Mouse (Mus musculus) thymus, postnatal 10 days (tissue): ENCODE data around the gene Ccdc65.

Experiments
- DNase-seq, 2 experiments: peaks; one replicate each; pipeline ENCODE4 v3.0.0; 2021; ENCODE audit warnings: low spot score in 2 of 2

Ccdc65 gene

GRCm38 (mm10) chr15:98707766-98708372 lies at the start of gene Ccdc65:
Gene Ccdc65 (plus strand): TSS chr15:98708207.
- DNase-seq = peak; percentile 47 to 70

DNA sequence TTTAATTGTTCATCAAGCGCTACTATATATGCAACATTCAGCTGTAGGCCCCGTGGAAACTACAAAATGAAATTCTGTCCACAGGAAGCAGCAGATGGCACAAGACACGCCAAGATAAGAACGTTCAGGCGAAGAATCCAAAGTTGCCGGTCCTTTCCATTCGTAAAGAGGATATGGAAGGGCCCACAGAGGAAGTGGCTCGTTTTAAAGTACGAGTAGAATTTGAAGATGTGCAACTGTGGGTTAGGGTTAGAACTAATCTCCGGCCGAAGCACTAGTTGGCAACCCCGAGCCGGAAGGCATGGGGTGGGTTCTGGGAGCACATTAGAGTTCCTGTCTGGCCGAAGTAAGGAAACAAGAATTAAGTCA lies 45.8 kb upstream of the Ccdc65 start:
- DNase-seq = no peak

DNA sequence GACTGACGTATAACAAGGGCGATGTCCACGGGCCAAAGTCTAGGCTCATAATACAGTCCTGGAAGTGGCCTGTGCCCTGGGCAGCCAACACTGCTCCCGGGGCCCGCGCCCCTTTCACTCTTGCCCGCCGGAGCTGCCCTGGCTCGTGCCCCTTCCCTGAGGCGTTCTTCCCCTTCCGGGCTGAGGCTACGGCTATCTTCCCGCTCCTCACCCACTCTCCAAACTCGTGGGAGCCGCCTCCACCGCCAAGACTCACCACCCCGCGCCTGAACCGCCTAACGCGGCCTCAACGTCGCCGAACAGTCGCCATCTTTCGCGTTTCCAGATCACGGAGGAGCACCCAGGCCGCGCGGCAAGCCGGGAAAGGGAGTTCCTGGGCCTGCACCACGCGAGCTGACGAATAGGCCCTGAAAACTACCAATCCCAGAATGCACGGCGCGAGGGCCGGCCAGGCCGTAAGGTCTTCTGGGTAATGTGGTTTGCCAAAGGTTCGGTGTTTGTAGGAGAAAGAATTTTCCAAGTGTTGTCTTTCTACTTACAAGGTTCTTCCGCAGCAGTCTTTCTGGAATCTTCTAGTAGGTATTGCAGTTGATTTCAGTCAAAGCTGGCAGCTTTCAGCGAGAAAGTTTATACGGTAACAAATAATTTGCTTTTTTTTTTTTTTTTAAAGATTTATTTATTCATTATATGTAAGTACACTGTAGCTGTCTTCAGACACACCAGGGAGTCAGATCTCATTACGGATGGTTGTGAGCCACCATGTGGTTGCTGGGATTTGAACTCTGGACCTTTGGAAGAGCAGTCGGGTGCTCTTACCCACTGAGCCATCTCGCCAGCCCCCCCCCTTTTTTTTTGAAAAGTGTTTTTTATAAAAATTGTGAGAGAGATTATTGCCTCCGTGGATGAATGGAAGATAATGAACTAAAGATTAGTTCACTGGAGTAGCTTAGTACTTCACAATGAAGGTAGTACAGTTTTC lies 45.2 kb upstream of the Ccdc65 start, which contains the start of gene Ddx23:
Gene Ddx23 (minus strand): TSS at position 328 of the 979 bp plus-strand sequence.
- peak; percentile 91 to 92 for DNase-seq

DNA sequence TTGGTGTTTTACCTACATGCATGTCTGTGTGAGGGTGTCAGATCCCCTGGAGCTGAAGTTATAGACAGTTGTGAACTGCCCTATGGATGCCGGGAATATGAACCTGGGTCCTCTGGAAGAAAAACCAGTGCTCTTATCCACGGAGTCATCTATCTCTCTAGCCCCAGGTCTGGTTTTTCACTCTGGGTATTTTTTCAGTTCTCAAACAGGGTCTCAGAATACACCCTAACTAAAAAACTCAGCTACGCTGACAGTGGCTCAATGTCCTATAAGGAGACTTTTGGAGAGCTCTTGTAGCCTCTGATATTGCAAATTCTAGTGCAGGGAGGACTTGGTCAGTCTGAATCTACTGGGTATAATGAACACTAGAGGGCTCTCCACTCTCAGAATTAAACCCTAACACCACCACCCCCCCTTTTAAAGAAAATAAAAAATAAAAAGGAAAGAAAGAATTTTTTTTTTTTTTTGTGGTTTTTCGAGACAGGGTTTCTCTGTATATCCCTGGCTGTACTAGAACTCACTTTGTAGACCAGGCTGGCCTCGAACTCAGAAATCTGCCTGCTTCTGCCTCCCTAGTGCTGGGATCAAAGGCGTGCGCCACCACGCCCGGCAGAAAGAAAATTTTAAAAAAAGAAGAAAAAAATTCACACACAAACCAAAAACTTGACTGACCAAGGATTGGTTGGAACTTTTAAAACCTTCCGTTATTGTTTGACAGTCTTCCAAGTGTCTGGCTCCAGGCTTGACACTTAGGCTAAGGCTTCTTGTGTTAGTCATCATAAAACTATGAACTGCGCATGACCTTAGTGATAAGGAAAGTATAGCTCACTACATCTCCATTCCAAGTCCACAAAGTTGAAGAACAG lies 43.7 kb upstream of the Ccdc65 start:
- no peak for DNase-seq

- DNase-seq = no peak
Observed at GRCm38 (mm10) chr15:98672592-98672991, 35.4 kb upstream of the Ccdc65 start.

DNA sequence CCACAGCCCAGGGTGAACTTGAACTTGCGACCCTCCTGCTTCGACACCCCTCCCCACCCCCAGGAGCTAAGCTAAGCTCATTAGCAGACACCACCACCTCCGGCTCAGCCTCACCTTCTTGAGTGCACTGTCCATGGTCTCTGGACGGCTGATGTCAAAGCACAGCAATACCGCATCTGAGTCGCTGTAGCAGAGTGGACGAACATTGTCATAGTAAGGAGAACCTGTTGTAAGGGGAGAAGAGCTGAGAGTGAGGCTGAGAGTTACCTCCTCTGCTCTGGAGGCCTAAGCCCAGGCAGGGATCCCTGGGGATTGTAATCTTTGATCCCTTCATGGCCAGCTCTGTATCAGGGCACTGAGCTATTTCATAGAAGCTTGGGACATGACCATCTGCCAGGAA lies 34.3 kb upstream of the Ccdc65 start:
- DNase-seq = no peak

DNA sequence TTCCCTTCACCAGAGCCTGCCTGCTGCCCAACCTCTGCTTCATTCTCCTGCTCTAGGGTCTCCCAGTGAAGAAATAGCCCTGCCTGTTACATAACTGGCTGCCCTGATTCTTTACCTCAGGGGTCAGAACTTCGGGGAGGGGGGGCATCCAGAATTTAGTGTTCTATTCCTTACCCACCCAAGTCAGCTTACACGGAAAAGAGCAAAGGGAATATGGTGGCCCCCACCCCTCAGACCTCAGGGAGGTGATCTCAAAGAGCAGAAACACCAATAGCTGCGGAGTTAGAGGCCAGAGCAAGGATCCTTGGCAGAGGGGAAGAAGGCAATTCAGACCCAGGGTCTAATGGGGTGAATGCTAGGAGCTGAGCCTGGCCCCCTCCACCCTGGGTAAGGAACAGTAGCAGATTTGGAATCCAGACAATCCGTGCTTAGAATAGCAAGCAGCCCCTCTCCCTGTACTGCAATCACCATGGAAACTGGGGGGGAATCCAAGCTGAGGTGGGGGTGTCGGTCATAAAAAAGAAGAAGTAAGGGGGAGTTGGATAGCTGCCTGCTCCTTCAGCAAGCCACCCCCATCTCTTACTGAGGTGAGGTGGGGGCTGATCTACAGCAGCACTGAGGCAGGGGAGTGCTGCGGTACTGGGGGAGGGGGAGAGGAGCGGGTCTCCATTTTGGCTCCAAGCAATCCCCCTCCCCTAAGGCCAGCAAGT lies 33.6 kb upstream of the Ccdc65 start:
- DNase-seq = no peak

DNA sequence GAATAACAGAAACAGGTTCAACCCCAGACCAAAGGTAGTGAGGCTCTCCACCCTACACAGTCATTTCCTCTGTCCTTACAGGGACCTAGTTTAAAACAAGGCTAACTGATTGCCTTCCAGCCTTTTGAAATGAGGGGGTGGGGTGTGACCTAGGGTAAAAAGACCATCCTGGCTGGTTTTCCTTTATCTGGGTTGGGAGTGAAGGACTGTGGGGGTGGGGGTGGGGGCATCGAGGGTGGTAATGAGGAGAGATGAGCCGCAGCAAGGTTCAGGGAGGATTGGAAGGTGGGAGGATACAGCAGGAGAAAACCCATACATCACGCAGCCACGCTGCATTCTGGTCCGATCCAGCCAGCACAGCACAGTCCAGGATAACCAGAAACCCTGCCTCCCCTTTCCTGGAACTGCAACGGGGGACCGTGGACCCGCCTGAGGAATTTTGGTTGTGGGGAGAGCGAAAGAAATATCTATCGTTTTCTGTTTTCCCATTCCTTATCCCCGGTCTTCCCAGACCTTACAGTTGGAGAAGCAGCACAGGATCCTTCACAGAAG lies 32.9 kb upstream of the Ccdc65 start:
- no peak for DNase-seq

DNA sequence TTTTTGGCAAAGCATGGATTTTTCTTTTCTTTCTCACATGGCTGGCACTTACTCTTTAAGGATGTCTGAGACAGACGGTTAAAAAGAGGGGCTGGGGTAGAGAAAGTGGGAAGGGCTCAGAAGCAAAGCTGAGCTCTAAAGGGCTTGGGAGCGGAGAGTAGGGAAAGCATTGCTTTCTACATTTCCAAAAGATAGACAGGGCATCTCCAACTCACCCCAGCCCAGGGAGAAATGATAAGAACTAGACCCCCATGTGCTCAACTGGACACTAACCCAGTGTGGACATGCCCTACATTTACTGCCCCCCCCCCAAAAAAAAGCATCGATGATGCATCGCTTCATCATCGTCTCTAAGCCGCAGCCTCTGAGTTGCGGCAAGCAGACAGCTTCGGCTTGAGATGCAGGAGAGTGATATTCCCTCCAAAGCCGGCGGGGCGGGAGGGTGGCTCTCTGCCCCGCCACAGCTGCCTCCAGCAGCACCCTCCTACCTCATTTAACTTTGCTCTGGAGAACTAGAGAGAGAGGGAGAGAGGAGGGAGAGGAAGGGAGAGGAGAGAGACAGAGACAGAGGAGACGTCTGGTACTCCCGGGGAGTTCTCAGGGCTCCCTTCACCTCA lies 32.3 kb upstream of the Ccdc65 start:
- no peak for DNase-seq

- DNase-seq = peak in 1 of 2 experiments; percentile 16
Observed at GRCm38 (mm10) chr15:98676471-98676870, 31.5 kb upstream of the Ccdc65 start.

- DNase-seq = peak; percentile 60 to 64
Observed at GRCm38 (mm10) chr15:98676940-98677728, 30.9 kb upstream of the Ccdc65 start, which contains the start of gene Rnd1. Gene Rnd1 (minus strand): TSS chr15:98677461.

GRCm38 (mm10) chr15:98677977-98678376 lies 30.0 kb upstream of the Ccdc65 start:
- DNase-seq = no peak

DNA sequence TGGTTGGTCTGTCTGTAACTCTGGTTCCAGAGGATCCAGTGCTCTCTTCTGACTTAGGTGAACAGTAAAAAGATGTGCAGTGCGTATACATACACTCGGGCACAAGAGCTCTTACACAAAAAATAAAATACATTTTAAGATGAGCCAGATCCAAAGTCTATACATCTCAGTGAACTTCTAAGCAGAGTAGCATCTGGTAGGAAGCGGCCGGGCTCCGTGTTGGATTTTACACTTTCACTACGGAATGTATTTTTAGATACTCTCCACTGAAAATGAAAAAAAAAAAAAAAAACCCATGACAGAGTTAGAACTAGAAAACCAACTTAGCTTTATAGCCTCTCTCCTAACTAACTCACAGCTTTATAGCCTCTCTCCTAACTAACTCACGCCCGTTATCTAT lies 27.3 kb upstream of the Ccdc65 start:
- no peak for DNase-seq

GRCm38 (mm10) chr15:98681633-98682032 lies 26.4 kb upstream of the Ccdc65 start:
- DNase-seq = no peak

- no peak for DNase-seq
Observed at GRCm38 (mm10) chr15:98683177-98683576, 24.8 kb upstream of the Ccdc65 start.

DNA sequence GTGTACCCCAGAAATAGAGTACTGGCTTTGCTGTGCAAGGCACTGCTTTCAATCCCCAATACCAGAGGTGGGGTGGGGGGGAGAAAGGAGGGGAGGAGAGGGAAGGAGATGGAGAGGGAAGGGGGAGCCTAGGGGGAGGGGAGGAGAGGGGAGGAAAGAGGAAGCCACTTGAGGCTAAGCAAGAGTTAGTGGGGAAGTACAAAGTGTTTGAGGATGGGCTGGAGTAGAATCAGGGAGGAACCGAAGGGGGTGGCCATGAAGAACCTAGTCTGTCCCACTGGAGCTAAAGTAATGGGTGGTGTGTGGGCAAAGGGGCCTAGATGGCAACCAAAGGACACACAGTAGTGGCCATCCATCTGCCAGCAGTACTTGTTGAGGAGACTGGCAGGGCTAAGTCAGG lies 24.3 kb upstream of the Ccdc65 start:
- DNase-seq = no peak

DNA sequence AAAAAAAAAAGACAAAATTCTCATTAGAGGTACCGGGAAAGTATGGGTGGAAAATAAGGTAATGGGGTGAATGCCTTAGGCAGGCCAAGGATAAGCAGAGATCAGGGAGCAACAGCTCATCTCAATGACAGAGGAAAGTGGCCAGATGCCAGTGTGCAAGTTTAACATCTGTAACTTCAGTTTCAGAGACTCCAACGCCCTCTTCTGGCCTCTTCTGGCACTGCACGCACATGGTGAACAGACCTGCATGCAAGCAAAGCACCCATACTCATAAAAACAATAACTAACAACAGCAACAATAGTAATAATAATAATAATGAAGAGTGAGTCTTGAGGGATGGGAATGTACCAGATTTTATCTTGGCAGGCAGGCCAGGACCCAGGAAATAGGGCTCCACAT lies 22.1 kb upstream of the Ccdc65 start:
- DNase-seq = no peak

GRCm38 (mm10) chr15:98689682-98690081 lies 18.3 kb upstream of the Ccdc65 start:
- no peak for DNase-seq

DNA sequence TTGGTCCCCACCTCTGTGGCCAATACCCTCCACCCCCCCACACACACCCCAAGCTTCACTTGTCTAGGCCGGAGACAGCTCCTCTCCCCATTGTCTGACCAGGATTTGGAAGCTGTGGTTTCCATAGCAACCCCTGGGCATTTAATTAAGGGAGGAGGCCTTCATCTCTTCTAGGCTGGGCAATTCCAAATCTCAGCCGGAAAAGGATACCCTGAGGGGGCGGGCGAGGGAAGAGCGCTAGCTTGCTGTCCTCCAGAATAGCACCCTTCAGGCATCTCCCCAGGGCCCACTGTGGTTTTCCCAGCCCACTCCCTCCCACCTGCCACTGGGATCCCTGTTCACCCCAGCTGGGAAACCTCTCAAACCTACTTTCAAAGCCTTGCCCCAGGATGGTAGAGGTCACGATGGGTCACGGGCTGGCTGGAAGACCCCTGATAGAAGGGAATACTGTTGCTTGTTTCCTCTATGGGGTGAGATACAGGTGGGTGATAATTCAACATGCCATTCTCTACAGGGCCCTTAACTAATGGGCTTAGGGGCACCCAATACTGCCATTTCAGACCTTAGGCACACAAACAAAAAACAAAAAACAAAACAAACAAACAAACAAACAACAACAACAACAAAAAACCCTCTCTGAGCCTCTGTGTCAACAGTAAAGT lies 16.4 kb upstream of the Ccdc65 start:
- no peak for DNase-seq
